8 mouse cellular contexts compared by ENCODE assay signal in the genomic region with DNA sequence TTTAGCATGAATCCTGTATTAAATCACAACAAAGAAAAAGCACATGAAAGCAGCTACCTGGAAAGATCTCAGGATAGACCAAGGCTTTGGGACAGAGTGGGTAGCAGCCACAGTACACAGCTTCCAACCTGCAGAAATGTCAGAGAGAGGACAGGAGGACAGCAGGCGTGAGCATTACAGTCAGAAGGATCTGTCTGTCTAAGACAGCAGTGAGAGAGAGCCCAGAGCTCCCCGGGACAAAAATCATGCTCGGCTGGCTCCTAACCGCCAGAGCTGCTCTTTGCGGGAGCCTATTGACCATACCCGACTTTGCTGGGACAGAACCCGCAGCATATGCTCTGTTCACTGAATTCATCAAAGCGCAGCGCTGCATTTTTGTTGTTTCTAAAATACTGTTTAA.
DNase-seq lines count a peak whose midpoint lies in the region; ATAC-seq and TF ChIP-seq lines count a peak whose summit lies in the region.

No protein-coding gene starts in this region.

- TF ChIP-seq CTCF in lung, embryonic 14.5 days (IDR thresholded peaks at IDR 0.05; ENCODE audit: low read depth), result no peak

- H3K27ac ChIP-seq in lung, embryonic 14.5 days (ENCODE audit: low read depth), result peak overlapping the region; percentile 90
- H3K27ac ChIP-seq in midbrain, embryonic 16.5 days (ENCODE audit: low read length), result no peak overlapping the region

- H3K27me3 ChIP-seq in lung, embryonic 14.5 days (ENCODE audit: insufficient read depth, low read length), result no peaks in the 10 kb centered on the region
- H3K27me3 ChIP-seq in midbrain, embryonic 16.5 days (ENCODE audit: control insufficient read depth, insufficient read depth, low read depth, low read length), result no peaks in the 10 kb centered on the region

- H3K36me3 ChIP-seq in lung, embryonic 14.5 days (ENCODE audit: insufficient read depth), result no peaks in the 10 kb centered on the region
- H3K36me3 ChIP-seq in midbrain, embryonic 16.5 days (ENCODE audit: control insufficient read depth, insufficient read depth, low read length), result no peaks in the 10 kb centered on the region

- peak overlapping the region; percentile 36 for H3K4me2 ChIP-seq in lung, embryonic 14.5 days
- H3K4me2 ChIP-seq in midbrain, embryonic 16.5 days (ENCODE audit: low read length), result 0 out of 2 replicates have a peak overlapping the region, but pooled peaks have one; percentile 25

- peak; percentile 44; the same call in 1 of the 2 replicates for ATAC-seq in lung, embryonic 14.5 days (ENCODE audit: insufficient read depth)
- ATAC-seq in midbrain, embryonic 16.5 days, result peak; percentile 11; the same call in 1 of the 2 replicates
- no peak for ATAC-seq in erythroblast, adult 5-6 weeks (replicated peaks; ENCODE audit: low FRiP score, poor library complexity, severe bottlenecking)

- DNase-seq in embryo, embryonic 10.5 days (ENCODE audit: low spot score), result peak; percentile 29
- no peak for DNase-seq in embryo, embryonic 10 days (ENCODE audit: low spot score)
- DNase-seq in lung, embryonic 14.5 days, result peak; percentile 68
- DNase-seq in lung, postnatal 36 days, result no peak
- peak; percentile 26 to 37 for DNase-seq in kidney, adult 8-10 months
- DNase-seq in Muller cell, postnatal 12 days (ENCODE audit: inconsistent ontology term), result no peak

- H3K9me3 ChIP-seq in lung, embryonic 14.5 days (ENCODE audit: low read depth, low read length), result no peaks in the 10 kb centered on the region
- H3K9me3 ChIP-seq in midbrain, embryonic 16.5 days (replicated peaks; ENCODE audit: control insufficient read depth, low read length, poor library complexity, severe bottlenecking), result no peaks in the 10 kb centered on the region

- no peak overlapping the region for H3K4me3 ChIP-seq in lung, embryonic 14.5 days (ENCODE audit: low read depth, low read length)
- no peak overlapping the region for H3K4me3 ChIP-seq in midbrain, embryonic 16.5 days (ENCODE audit: low read depth, low read length)

- peaks cover 3% of the 10 kb centered on the region for H3K4me1 ChIP-seq in lung, embryonic 14.5 days (ENCODE audit: insufficient read depth)
- H3K4me1 ChIP-seq in midbrain, embryonic 16.5 days (ENCODE audit: control insufficient read depth, insufficient read depth, low read length), result 0 out of 2 replicates have a peak, but pooled peaks cover 3% of the 10 kb centered on the region

- 39% methylated on average over 9 of the region's 9 CpGs for WGBS in lung, embryonic 14.5 days
- 19% methylated on average over 9 of the region's 9 CpGs for WGBS in midbrain, embryonic 16.5 days

- peak overlapping the region; percentile 30; the same call in 1 of the 2 replicates for H3K9ac ChIP-seq in lung, embryonic 14.5 days
- H3K9ac ChIP-seq in midbrain, embryonic 16.5 days (ENCODE audit: low read depth, low read length), result no peak overlapping the region

Comparison
In these comparisons a context has a peak if more than half of its experiments do, and no peak if none do; other contexts are left out.
1. DNase-seq: peak in embryo, embryonic 10.5 days (single experiment), lung, embryonic 14.5 days (single experiment) and kidney, adult 8-10 months (2 of 2); none in embryo, embryonic 10 days (single experiment), lung, postnatal 36 days (single experiment) and Muller cell, postnatal 12 days (single experiment).